Mouse (Mus musculus): ENCODE measurements around the gene Bik.

DNA sequence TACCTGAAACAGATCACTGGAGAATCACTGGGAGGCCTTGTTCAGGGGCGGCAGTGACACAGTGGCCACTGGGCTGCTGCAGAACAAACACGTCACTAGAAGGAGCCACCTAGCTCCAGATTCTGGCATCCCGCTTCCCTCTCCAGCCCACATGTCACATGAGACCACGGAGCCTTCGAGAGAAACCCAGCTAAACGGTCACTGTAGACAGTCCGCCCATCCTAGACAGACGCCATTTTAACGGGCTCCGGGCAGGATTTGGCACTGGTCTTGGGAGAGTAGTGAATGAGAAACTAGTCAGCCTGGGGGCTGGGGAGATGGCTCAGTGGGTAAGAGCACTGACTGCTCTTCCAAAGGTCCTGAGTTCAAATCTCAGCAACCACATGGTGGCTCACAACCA is 42.4 kb upstream of the Bik start:
- TF ChIP-seq POLR2A (IDR thresholded peaks at IDR 0.05; ENCODE audit: low read depth, low read length) (no peak), CTCF (IDR thresholded peaks at IDR 0.05; ENCODE audit: borderline replicate concordance, insufficient read depth, low read length) (no peak)

Measured in embryonic fibroblast, embryonic 13.5 days (primary cell).